Mouse (Mus musculus): ENCODE measurements around the gene Glipr1l2. TPM values are rescaled to one million over a fixed set of nuclear protein-coding genes. Genes with fewer than 3 reads are reported as not detected.
"Not testable (repeated sequence)": the region's sequence is repeated elsewhere in the genome, so short reads cannot be mapped to it uniquely, and the experiment has no call there.

The Glipr1l2 gene
- total RNA-seq (2021): not detected
- long read RNA-seq: 0 reads

GRCm38 (mm10) chr10:112083157-112083556, at the start of gene Glipr1l2:
Glipr1l2 (plus strand) TSS chr10:112083354.
- no peak for DNase-seq (ENCODE audit: low spot score in 2 of 2)

DNA sequence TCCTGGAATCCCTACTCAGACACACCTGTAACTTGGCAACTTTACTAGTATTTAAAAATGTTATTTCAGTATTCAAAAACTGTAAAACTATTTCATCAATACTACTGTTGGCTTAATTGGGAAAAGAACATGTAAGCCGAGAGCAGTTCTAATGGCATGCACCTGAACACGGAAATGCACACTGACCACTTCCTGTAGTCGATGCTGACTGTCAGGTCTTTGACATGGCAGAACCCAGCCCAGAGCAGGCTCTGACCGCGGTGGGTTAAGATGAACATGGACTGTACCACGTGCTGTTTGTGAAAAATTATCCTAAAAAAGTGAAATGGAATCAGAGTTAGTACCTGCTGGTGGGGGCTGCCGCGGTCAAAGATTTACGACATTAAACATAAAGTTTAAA, 39.6 kb upstream of the Glipr1l2 start:
- DNase-seq (ENCODE audit: low spot score in 2 of 2): not testable (repeated sequence)

DNA sequence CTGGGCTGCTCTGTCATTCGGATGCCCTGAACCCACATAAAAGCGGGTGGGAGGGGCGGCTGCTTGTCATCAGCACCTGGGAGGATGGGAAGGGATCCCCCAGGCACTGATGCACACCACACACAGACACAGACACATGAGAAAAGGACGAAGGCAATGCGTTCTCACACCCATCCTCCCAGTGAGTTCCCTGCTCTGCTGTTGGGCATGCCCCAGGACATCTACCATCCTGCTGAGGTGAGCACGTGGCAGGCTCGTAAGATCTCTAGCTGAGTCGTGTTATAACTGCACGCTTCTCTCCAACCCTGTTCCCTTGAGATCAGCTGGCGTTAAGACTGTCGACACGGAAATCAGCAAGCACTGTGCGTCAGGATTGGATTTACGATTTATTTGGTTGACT, 38.9 kb upstream of the Glipr1l2 start:
- not testable (repeated sequence) for DNase-seq (ENCODE audit: low spot score in 2 of 2)

- DNase-seq (ENCODE audit: low spot score in 2 of 2): no peak
Measured at GRCm38 (mm10) chr10:112051220-112051619, 31.9 kb upstream of the Glipr1l2 start.

- not testable (repeated sequence) for DNase-seq (ENCODE audit: low spot score in 2 of 2)
Measured at GRCm38 (mm10) chr10:112051956-112052355, 31.2 kb upstream of the Glipr1l2 start.

DNA sequence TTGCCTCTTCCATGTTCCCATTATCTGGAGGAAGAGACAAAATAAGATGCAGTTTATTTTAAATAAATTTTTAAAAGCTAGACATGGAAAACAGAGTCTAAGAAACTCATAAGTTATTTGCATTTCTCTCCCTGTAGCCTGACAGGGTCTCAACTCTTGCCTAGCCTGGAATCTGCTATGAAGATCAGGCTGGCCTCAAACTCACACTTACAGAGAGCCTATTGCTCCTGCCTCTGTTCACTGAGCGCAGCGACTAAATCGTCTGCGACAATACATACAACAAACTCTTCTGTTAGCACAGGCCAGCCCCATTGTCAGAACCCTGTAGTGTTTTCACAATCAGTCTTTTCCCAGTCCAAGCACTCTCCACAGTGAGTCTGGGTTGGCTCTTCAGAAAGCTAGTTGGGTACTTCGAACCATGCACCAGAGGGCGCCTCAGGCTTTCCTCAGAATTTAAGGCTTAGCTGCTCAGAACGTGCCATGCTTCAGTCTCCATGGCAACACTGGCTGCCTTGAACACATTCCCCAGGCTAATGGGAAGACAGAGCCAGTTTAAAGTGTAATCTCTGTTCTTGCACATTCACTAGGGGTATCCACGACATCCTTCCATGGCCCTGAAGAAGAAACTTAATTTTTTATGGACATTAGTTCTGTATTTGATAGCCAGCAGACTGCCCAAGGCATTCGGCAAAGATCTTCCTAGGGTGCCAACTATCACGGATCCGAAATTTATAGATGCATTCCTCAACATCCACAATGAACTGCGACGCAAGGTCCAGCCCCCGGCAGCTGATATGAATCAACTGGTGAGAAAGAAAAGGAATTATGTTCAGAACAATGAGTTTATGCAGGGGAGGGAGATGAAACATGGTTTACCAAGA, 23.2 kb upstream of the Glipr1l2 start, which contains the start of gene Glipr1l1:
Gene Glipr1l1, plus strand, starts transcription at position 488 of the 881 bp plus-strand sequence.
- peak; percentile 83 to 94 for DNase-seq (ENCODE audit: low spot score in 2 of 2)

DNA sequence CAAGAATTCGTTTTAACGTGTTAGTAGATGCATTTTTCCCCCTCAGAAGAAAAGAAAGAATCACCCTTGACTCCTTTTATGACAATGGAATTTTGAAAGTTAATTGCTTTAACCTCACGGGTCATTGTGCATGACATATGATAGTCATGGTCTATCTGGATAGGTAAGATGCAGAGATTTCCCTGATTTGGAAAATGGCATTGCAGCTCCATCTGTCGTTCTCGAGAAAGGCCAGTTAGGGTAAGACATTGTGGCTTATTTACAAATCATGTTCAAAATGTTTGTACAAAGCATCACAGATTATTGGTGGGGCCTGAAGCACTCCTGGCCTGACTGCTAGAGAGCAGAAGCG, 22.6 kb upstream of the Glipr1l2 start:
- not testable (repeated sequence) for DNase-seq (ENCODE audit: low spot score in 2 of 2)

DNA sequence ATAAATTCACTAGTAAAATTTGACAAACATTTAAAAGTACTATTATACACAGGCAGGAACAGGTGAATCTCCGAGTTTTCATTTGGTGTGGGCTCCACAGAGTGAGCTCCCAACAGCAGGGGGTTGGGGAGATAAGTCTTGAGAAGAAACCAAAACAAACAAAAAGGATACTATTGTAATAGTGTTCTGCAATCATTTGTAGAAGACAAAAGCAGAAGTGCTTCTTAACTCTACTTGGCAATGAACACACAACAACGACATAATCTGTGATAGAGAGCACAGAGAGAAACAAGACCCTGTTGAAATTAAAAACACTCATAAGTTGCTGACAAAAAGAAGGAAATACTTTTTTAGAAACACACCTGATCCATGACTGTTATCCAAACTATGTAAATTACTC, 3.1 kb upstream of the Glipr1l2 start:
- no peak for DNase-seq (ENCODE audit: low spot score in 2 of 2)

GRCm38 (mm10) chr10:112105785-112106184, 22.6 kb downstream of the Glipr1l2 start:
- DNase-seq (ENCODE audit: low spot score in 2 of 2): peak; percentile 28 to 74

DNA sequence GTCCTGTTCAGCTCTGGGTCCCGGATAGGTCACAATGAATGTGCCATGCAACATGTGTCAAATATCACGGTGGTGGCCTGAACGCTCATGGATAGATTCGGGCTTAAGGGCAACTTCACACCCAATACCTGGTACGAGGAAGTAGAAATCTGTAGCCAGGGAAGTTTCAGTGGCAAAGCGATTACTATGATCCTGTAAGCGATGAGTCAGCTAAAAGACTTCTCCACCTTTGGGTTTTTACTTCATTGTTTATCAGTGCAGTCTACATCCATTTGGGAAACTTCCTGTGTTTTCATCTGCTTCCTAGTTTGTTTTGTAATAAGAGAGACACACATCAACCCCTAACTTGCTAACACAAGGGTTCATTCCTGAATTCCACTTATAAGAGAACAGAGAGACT, 27.2 kb downstream of the Glipr1l2 start:
- no peak for DNase-seq (ENCODE audit: low spot score in 2 of 2)

- DNase-seq (ENCODE audit: low spot score in 2 of 2): not testable (repeated sequence)
Measured at GRCm38 (mm10) chr10:112125090-112125489, 41.9 kb downstream of the Glipr1l2 start.

DNA sequence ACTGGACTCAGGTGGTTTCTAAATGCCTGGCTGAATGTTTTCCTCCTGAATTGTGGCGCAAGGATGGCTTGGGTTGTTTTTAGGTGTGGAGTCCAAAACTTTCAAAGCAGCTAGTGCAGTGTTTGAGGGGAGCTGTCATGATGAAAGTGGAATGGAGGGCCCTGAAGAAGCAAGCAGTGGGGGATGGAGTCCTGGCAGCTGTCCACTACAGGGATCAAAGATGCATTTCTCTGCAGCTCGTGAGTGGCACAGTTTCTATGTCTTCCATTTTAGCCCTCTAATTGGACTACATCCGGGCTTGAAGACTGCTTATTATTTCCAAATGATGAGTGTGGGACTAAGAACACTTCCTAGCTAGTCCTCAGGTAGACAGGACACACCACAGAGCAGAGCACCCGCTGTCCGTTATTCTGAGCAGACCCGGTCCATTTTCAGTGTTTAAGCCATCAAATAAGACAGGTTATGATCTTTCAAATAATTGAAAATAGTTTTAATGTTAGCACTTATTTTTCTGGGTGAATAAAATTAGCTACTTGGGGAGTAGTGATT, 44.6 kb downstream of the Glipr1l2 start:
- not testable (repeated sequence) for DNase-seq (ENCODE audit: low spot score in 2 of 2)

DNA sequence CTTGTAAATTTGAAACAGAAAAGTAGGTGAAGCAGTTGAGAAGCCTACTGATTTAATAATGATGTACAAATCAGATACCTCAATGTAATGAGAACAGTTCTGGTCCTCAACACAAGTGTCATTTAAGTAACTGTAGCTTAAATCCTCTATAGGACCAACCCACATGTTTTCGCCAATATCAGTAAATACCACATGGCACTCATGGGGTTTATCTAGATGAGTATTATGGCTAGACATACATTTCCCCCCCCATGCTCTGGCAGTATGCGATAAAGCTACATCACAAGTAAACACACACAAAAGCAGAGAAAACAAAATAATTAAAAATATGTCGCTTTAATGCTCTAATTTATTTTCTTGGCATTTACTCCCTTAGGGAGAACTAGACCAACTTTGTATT, 49.0 kb downstream of the Glipr1l2 start:
- DNase-seq (ENCODE audit: low spot score in 2 of 2): no peak

DNA sequence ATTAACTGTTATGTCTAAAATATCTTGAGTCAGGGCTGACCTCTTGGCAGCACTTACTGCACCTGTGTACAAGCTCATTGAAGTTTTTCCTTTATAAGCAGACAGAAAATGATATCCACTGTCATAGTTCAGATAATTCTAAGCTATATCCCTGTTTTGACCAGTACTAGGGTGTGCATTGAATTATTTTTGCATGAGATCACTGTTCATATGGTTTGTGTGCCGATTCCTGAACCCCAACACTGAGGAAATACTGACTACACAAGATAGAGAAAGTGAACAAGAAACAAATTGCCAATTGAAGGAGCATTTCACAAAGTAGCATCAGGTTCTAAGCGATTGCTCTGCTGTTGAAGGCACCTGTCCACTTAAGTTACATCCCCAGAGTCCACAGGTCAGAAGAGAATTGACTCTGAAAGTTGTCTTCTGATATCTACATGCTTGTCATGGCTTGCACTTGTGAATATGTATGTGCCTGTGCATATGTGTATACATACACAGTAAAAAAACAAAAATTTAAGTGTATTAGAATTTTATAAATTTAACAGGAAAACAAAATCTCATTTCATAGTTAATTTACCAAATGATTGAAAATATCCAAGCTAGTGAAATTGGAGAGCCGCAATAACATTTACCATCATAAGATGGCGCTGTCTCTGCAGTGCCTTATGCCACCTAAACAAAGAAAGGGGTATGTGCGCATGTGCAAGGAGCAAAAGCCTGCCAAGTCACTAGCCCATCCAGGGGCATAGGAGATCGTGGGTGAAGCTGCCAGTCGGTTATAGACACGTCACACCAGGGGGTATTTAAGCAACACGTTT, 55.1 kb downstream of the Glipr1l2 start:
- DNase-seq (ENCODE audit: low spot score in 2 of 2): peak in 1 of 2 experiments; percentile 67

- DNase-seq (ENCODE audit: low spot score in 2 of 2): no peak
Measured at GRCm38 (mm10) chr10:112138871-112139430, 55.8 kb downstream of the Glipr1l2 start.

GRCm38 (mm10) chr10:112139834-112140233, 56.7 kb downstream of the Glipr1l2 start:
- DNase-seq (ENCODE audit: low spot score in 2 of 2): no peak

Other genes with a start within 250 kb of the Glipr1l2 start
- 10 to 100 TPM; 35.0 to 35.6 TPM for gene Krr1, start 110.7 kb upstream of the Glipr1l2 start, total RNA-seq (2021)
- gene Glipr1, start 80.7 kb upstream of the Glipr1l2 start, total RNA-seq (2021): 1 to 10 TPM in 1 of 2 experiments, under 1 TPM in 1; 0.81 to 1.8 TPM
- gene Glipr1l1, start 23.2 kb upstream of the Glipr1l2 start, total RNA-seq (2021): not detected
- not detected for gene Glipr1l3, start 77.0 kb downstream of the Glipr1l2 start, total RNA-seq (2021)
- gene Caps2, start 80.3 kb downstream of the Glipr1l2 start, total RNA-seq (2021): under 1 TPM; 0.23 to 0.32 TPM
- gene Kcnc2, start 187.8 kb downstream of the Glipr1l2 start, total RNA-seq (2021): 10 to 100 TPM; 79.8 to 84.2 TPM

Measured in layer of hippocampus, adult 18-20 months (tissue).